Mouse (Mus musculus): Measurements from ENCODE around the gene Otop2.

Otop2 gene

GRCm38 (mm10) chr11:115275954-115276353, 31.0 kb upstream of the Otop2 start:
- DNase-seq (ENCODE audit: low read depth, low spot score): no peak

GRCm38 (mm10) chr11:115276780-115277603, 30.0 kb upstream of the Otop2 start, which contains the start of gene Fdxr:
Gene Fdxr (minus strand): TSS chr11:115277050.
- DNase-seq (ENCODE audit: low read depth, low spot score): peak; percentile 99

- DNase-seq (ENCODE audit: low read depth, low spot score): no peak
Observed at GRCm38 (mm10) chr11:115277604-115277975, 29.4 kb upstream of the Otop2 start.

GRCm38 (mm10) chr11:115278176-115278575, 28.8 kb upstream of the Otop2 start:
- DNase-seq (ENCODE audit: low read depth, low spot score): no peak

GRCm38 (mm10) chr11:115279726-115280125, 27.2 kb upstream of the Otop2 start:
- DNase-seq (ENCODE audit: low read depth, low spot score): no peak

GRCm38 (mm10) chr11:115282295-115282694, 24.7 kb upstream of the Otop2 start:
- DNase-seq (ENCODE audit: low read depth, low spot score): no peak

GRCm38 (mm10) chr11:115282723-115283485, 24.1 kb upstream of the Otop2 start:
- DNase-seq (ENCODE audit: low read depth, low spot score): no peak

- DNase-seq (ENCODE audit: low read depth, low spot score): no peak
Observed at GRCm38 (mm10) chr11:115283486-115283765, 23.5 kb upstream of the Otop2 start.

GRCm38 (mm10) chr11:115283891-115284620, 22.9 kb upstream of the Otop2 start:
- no peak for DNase-seq (ENCODE audit: low read depth, low spot score)

GRCm38 (mm10) chr11:115285282-115285681, 21.7 kb upstream of the Otop2 start:
- no peak for DNase-seq (ENCODE audit: low read depth, low spot score)

GRCm38 (mm10) chr11:115286201-115286993, 20.6 kb upstream of the Otop2 start:
- DNase-seq (ENCODE audit: low read depth, low spot score): no peak

GRCm38 (mm10) chr11:115287386-115287785, 19.6 kb upstream of the Otop2 start:
- no peak for DNase-seq (ENCODE audit: low read depth, low spot score)

- DNase-seq (ENCODE audit: low read depth, low spot score): no peak
Observed at GRCm38 (mm10) chr11:115288305-115288704, 18.7 kb upstream of the Otop2 start.

GRCm38 (mm10) chr11:115289885-115290284, 17.1 kb upstream of the Otop2 start:
- DNase-seq (ENCODE audit: low read depth, low spot score): no peak

GRCm38 (mm10) chr11:115290314-115290713, 16.6 kb upstream of the Otop2 start:
- no peak for DNase-seq (ENCODE audit: low read depth, low spot score)

- DNase-seq (ENCODE audit: low read depth, low spot score): no peak
Observed at GRCm38 (mm10) chr11:115290919-115291318, 16.0 kb upstream of the Otop2 start.

- DNase-seq (ENCODE audit: low read depth, low spot score): no peak
Observed at GRCm38 (mm10) chr11:115291503-115291902, 15.5 kb upstream of the Otop2 start.

GRCm38 (mm10) chr11:115292631-115293375, 14.2 kb upstream of the Otop2 start:
- no peak for DNase-seq (ENCODE audit: low read depth, low spot score)

GRCm38 (mm10) chr11:115295939-115296338, 11.0 kb upstream of the Otop2 start:
- DNase-seq (ENCODE audit: low read depth, low spot score): no peak

GRCm38 (mm10) chr11:115296471-115297210, 10.3 kb upstream of the Otop2 start:
- no peak for DNase-seq (ENCODE audit: low read depth, low spot score)

Data from forelimb bud, embryonic 11.5 days (tissue).